Mouse (Mus musculus) cortical plate, adult 2 months (tissue): ENCODE measurements around the gene Plek2.

Source experiments
- CTCF ChIP-seq: fragments of 200-500 bp; IDR thresholded peaks from 2 replicates; pipeline ENCODE4 v1.5.1; 2011; ENCODE audit warnings: mild to moderate bottlenecking, control low read depth, low read length; ENCODE audit not compliant: insufficient read depth; ENCODE audit errors: extremely low read depth
- POLR2A ChIP-seq: fragments of 200-500 bp; IDR thresholded peaks from 2 replicates; pipeline ENCODE4 v1.6.1; 2011; ENCODE audit warnings: mild to moderate bottlenecking, low read length, control low read depth; ENCODE audit not compliant: insufficient read depth; ENCODE audit errors: extremely low read depth

DNA sequence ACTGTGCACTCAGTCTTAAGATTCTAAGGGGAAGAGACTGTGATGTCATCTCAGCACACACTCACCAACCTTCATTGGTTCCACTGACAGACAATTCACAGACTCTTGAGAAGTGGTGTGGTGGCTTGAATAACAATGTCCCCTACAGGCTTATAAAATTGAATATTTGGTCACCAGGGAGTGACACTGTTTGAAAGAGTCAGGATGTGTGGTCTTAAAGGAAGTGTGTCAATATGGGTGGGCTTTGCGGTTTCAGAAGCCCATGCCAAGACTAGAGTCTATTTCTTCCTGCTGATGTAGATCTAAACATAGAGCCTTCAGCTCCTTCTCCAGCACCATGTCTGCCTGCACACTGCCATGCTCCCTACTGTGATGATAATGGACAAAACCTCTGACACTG lies 8.9 kb downstream of the Plek2 start:
- TF ChIP-seq POLR2A (no peak), CTCF (no peak)
